Mouse (Mus musculus) kidney, adult 11 months (tissue): ENCODE measurements around the gene Dnajb8.

Source experiments
- DNase-seq: peaks from one replicate; pipeline ENCODE4 v3.0.0; 2022

Gene Dnajb8

DNA sequence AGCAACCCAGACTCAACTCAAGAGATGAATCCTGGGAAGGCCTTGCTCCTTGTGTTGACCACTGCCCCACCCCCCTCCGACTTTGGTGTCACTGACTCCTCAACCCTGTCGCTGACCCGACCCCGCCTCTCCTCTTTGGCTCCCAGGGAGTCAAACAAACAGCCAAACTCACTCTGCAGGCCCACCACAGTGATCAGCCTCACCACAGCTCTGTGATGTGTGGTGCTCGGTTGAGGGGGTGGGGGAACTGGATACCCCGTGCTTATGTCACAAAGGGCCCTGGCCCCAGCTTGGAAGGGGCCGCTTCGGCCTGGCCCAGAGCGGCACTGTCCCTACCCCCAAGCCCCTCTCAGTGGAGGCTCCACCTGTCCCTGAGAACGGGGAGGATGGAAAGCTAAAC, at the start of gene Dnajb8:
Dnajb8 (plus strand) TSS at position 301 of the 400 bp plus-strand sequence.
- no peak for DNase-seq

DNA sequence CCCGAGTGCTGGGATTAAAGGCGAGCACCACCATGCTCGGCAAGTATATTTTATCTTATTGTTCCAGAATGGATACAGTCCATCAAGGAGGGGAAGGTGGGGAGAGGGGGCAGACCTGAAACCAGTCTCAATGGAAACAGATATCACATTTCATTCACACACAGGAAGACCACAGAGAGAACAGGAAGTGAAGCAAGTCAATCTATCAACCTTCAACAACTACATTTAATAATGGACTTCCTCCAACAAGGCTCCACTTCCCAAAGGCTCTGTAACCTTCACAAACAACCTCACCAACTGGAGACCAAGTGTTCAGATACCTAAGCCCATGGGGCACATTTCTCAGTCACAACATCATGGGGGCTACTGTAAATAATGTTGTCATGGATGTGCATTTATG, 47.9 kb upstream of the Dnajb8 start:
- DNase-seq, result no peak

DNA sequence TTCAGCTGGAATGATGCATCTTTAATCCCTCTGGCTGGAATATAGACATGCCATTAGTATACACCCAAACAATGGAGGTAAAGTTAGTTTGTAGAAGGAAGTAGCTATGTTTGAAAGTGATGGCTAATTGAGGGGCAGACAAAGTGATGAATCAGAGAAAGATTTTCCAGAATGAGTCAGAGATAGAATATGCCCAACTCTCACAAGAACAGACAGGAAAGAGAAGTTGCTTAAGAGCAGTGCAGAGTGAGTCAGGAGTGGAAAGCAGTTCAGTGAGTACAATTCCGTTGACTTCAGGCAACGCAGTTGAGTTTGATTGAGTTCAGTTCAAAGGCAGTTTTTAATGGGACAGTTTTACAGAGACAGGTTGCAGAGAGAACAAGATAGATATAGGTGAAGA, 47.4 kb upstream of the Dnajb8 start:
- DNase-seq, result no peak

DNA sequence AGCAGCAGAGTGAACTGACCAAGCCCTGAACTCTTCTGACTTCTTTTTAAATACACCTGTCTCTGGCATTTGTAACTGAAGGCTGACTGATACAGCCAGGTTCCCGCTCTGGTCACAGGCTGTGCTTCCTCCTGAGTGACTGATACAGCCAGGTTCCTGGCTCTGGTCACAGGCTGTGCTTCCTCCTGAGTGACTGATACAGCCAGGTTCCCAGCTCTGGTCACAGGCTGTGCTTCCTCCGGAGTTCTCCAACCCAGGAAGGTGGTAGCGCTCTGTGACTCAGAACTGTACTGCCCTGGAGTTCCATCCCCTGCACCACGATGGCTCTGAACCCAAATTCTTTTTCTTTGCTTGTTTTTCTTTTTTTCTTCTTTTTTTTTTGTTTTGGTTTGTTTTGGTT, 37.4 kb upstream of the Dnajb8 start:
- no peak for DNase-seq

DNA sequence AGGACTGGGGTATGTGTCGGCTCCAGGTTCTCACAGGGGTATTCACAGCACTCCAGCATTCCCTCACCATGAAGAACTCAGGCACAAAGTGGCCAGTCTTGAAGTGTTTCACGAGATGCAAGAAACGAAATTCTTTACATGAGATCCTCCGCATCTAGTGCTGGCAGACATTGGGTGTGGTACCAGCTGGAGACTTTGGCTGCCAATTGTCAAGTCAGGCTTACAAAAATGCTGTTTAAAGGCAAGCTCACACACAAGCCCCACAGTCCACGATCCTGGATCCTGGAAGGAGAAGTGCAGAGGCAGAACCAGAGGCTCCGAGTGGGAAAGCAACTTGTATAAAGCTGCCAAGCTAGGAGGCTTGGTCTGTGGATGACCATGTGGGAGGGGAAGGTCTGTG, 33.9 kb upstream of the Dnajb8 start:
- no peak for DNase-seq

DNA sequence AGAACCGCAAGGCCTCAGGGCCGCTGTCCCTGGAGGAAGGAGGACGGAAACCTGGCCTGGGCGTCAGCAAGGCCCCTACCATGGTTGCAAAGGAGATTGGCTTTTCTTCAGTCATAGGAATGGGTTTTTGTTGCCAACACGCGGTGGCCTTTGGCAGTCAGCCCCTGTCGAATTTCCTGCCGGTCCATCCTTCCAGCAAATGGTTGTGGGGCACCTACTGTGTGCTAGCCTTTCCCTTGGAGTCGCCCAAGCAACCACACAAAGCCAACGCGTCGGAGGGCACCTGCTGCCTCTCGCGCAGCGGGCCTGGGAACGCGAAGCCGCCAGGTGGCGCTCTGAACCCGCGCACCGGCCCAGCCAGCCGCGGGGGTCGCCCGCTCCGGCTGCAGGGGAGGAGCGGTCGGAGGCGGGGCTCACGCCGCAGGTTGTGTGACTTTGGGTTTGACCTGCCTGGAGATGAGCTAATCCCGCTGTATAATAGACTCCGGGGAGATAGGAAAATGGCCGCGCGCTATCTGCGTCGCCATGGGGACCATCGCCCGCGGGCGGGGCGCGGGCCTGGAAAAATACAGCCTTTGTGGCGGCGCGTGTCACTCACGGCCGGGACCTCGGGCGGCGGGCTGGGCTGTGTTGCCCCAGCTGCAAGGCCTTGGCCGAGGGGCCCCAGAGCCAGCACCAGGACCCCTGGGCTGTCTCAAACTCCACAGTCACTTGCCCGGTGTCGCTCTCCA, 32.6 kb upstream of the Dnajb8 start:
- DNase-seq, result peak; percentile 68

DNA sequence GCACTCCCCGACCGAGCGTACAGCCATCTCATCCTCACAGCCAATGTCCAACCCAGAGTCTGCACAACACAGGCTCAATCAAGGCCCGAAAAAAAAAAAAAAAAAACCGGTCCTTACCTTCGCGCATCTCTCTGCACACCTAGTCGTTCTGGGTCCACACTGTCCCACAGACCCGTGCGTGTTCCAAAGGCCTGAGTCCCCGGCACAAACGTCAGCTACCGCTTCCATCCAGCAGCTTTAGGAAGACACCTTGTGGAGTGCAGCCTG, 32.1 kb upstream of the Dnajb8 start:
- no peak for DNase-seq

DNA sequence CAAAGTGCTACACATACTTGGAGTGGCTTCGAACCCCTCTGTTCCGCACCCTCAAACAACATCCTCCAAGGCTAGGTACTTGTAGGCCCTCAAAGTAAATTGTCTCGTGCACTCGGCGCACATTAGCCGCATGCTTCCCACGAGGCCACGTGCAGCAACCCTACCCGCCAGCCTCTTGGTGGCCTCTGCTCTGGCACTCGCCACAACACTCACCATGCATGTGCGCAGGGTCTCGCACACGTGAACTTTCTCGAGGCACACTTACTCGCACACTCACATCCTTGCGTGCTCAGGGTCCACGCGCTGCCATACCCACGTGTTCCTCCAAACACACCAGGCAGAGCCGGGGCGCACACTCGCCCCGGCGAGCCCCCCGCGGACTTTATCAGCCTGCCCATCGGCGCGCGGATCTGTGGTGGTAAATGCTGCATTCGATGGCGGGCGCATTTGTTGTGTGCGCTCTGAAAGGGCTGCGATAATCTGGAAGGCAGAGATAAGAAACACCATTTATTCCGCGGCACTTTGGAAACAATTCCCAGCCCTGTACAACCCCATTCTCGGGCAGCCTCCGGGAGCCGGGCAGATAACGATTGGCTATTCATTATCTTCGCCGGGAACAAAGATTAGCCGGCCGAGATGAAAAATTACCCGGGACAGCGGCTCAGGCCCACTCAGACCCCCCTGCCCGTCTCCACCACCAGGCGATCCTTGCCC, 31.6 kb upstream of the Dnajb8 start:
- no peak for DNase-seq

DNA sequence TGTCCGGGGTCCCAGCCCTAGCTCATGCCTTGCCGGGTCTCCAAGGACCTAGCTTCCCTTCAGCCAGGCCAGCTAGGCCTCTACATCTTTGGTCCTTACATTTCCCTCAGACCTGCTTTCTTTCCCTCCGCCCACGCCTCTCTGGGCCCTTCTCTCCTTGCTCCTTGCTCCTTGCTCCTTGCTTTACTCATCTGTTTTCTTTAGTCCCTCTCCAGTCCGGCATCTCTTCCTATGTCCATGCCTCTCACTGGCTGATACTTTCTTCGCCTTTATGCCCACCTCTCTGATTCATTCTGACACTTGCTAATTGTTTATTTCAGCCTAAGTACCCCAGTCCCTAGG, 31.1 kb upstream of the Dnajb8 start:
- DNase-seq, result no peak

DNA sequence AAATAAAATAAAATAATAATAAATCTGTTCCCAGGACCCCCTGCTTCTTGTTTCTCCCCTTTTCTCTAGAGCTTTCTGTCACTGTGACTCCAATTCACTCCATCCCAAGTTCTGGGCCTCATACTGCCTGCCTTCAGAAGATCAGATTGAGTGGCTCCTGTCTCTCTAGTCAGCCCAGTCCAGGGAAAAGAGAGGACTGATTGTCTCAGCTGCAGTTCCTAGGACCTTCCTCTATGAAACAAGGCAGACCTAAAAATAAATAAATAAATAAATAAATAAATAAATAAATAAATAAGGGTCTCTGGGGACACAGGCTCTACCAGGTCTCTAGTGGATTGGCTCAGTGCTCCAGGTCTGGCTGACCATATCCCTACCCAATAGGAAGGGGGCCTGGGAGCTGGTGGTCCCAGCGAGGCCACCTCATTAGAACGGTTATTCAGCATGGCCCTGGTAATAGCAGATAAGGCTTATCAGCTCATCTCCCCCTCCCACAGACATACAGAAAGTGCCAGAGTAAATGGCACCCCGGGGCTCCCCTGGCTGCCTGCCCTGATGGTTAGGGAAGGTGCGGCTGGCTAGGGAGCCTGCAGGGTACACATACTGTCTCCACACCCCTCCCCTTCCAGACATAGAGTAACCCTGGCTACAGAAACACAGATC, 30.5 kb upstream of the Dnajb8 start:
- no peak for DNase-seq

DNA sequence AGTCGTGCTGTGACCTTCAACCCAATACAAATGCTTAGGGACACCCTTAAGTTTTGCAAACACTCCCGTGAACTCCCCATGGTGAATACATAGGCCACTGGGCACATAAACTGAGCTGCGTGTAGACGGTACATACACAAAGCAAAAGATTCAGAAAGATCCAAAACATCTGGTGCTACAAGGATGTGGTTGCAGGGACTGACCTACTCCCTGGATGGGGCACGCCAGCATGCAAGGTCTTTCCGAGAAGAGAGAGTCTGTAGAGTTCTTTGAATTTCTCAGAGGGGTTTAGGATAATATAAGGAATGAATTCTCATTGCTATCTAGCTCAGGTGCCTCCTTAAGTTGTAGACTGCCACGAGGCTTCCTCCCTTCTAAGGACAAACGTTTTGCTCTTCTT, 29.3 kb upstream of the Dnajb8 start:
- DNase-seq, result no peak

DNA sequence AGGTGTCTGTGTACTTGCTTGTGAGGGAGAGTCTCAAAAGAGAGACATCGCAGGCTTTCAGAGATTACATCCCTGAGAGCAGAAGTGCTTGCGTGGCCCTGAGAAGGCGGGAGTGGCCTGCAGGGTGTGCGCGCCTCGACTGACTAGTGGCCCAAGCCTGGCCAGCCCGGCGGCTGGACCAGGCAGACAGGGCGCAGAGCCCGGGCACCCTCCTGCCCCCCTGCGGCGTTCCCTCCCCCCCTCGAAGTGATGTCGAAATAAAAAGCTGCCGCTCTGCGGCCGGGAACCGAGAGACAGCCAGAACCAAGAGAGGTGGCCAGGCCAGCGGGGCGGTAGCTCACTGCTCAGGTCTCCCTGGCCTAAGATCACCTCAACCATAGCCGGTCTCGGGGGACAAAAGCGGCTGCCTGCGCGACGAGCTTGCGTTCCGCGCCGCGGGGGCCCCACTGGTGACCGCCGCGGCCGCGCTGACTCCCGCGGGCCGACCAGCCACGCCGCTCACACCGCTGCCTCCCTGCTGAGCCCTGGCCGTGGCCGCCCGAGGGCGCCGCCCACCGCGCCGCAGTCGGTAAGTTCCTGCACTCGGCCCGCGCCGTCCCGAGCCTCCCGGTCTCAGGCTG, 28.5 kb upstream of the Dnajb8 start, which contains the start of gene Gata2:
Gata2 (plus strand) TSS at position 459 of the 620 bp plus-strand sequence.
- no peak for DNase-seq

DNA sequence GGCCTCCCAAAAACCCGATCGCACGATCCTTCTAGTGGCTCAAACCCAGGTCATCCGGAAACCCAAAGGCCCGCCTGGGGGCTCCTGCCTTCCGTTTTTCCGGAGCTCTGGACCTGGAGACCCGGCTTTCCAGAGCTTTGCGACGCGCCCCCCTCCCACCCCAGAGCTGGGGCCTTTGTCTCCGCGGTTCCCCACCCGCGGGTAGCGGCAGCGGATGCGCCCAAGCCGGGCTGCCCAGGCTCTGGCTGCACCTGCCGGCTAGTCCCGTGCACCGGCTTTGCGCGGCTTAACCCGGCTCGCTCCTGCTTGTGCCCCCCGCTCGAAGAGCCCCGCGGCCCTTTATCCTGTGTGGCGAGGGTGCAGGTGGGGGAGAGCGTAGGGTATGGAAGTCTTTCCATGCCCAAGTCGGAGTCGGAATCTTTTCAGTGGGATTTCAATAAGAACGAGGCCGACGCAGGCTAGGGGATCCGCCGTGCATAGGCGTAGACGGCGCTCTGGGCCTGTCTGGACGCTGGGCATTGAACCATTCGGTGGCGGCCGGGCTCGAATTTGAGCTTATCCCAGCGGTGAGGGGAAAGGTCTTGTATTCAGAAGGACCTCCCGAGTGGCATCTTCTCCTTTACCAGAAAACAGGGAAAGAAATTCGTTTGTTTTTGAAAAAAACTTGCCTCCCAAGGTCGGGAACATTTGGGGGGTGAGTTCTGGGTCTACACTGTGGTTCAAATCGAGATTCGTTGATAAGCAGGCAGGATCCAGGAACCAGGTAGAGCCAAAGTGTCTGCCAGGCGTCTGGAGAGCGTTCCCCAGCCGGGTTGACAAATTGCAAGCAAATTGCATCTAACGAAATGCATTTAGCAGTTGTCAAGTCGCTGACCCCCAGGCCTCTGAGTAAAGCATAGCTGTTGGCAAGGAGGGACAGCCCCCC, 27.8 kb upstream of the Dnajb8 start:
- DNase-seq, result no peak

DNA sequence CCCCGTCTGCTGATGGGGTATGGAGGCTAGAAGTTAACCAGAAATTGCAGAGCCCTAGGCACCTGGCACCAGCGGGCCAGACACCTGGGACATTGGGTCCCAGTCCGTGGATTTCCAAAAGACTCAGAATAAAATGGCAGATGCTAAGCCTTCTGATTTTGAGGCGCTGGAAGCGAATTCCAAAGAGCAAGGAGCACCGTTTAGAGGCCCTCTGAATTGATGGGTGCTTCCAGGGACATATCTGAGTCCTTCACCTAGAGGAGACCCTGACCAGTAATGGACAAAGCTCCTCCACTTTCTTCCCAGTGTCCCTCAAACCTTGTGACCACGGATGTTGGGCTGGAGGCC, 27.1 kb upstream of the Dnajb8 start:
- no peak for DNase-seq

DNA sequence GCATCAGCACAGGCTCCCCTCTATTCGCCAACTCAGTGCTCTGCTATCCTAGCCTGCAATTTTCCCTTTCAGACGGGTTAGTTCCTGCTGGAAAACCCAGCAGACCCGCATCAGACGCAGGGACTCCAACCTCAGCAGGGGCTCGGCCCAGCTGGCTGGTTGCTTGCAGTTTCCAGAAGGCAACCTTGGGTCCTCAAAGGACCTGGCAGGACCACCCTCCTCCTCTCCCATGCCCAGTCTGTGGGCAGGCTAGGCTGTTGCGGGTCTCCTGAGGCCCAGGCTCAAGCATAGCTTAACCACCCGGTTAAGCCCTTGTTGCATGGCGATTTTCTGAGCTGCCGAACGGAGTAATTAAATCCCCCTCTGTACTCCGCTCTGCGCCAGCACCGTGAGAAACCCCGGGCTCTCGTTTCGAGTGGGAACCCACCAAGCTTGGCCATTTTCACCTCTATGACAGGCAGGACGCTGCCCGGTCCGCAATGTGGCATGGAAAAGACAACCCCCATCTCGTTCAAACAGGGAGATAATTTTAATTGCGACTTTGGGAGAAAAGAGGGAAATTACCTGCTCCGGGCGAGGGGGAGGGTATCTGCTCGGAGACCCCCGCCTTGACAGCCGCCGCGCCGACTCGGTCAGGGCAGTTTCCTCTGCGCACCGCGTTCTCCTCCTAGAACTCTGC, 25.9 kb upstream of the Dnajb8 start:
- no peak for DNase-seq

DNA sequence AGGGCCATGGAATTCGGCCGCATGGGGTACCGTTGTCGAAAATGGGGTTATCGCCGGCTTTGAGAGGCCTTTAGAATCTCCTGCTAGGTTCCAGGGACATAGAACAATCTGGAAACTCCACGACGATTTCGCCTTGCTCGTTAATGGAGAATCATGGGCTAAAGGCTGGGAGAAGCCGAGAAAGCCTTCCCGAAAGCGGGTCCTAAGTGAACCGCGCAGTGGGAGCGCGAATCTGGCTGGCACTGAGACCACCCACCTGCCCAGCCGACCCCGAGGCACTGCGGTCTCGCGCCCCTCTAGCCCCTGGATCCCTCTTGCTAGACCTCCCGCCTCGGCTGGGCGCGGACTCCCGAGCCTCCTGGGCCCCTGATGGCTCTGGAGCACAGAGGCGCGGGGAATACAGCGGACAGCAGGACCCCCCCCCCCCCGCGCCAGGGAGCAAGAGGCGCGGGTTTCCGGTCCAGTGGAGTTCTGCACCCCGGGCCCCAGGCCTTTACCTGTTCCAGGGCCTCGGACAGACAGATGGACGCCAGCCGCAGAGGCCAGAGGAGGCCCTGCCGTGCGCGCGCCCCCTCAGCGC, 25.2 kb upstream of the Dnajb8 start:
- no peak for DNase-seq

DNA sequence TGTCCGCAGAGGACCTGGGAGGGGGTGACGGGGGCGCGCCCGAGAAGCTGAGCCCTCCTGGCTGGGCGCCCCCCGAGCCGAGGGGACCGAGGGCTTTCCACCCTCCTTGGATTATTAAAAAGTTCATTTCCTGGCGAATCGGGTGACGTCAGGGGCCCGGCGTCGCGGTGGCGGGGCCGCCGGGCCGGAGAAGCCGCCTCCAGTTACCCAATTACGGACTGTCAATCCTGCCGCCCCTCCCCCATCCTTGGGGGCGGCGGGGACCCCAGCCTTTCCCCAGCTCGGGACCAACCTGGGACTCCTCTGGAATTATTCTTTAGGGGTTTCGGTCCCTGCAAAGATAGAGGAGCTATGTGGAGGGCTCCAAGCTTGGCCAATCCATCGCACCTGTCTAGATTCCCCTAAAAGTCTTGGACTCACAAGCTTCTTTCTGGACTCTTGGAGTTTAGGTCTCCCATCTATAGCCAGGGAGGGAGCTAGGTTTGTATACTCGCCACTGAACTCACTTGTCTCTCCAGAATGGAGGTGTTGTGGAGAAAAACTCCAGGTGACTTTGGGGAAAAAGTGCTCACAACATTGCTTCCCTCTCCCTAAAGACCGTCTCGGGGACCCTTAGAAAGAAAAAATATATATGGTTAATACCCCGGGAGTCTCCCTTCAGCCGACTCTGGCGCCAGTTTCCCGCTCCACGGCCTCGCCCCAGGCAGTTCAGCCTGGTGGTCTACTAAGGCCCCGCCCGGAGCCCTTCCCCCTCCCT, 24.6 kb upstream of the Dnajb8 start:
- DNase-seq, result peak; percentile 34

DNA sequence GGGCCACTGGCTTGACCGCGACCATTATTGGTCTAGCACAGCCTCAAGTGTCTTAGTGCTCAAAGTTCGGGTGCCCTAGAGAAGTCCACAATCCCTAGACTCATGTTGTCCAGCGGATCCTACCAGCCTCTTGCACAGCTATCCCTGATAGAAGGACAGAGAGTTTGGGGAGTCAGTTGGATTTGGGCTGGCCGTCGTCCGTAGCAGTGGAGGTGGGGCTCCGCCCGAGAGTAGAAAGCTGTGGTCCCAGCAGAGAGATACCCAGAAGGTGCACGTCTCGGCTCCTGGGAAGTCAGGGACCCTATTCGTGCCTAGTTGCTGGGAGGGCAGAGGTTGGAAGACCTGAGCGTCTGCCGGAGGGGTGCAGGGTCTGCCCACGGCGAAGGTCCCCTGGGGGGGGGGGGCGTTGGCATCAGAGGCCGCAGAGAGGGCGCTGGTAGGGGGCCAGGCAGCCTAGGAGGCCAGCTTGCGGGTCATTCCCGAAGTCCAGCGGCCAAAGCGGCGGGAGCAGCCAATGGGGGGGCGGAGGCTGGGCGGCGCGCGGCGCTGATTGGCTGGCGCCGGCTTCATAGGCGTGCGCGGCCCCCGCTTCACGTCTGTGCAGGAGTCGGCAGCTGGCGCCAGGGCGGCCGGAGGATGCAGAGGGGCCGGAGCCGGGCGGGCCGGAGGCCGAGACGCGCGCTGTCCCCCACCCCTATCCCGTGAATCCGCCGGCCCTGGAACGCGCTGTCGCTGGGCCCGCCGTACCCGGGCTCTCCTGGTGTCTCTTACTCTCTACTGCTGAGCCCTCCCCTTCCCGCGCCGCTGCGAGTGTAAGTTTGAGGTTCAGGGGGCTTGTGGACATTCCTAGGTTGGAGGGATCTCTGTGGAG, 23.8 kb upstream of the Dnajb8 start:
- peak; percentile 83 for DNase-seq

DNA sequence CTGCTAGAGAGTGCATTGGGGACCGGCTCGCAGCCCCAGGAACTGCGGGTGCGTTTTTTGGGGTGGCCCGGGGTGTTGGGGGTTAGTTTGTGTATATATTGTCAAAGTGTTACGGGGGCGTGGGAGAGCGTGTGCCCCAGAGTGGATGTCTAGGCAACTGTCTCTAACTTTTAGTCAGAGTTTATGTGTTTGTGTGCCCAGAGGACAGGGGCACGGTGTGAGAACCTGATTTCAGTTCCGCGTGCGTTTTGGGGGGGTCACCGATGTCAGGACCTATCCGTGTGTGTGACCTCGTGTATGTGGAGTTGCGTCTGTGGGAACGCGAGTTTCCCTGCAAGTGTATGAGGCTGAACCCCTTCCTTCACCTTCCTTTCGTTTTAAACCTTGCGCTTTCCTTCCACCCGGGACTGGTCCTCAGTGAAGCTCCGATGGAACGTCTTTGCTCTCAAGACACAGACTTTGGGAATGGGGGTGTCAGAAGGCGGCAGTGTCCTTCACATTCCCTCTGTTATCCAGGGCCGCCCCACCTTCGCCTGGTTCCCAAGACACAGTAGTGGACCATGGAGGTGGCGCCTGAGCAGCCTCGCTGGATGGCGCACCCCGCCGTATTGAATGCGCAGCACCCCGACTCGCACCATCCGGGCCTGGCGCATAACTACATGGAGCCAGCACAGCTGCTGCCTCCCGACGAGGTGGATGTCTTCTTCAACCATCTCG, 22.9 kb upstream of the Dnajb8 start:
- DNase-seq, result no peak
